Mouse (Mus musculus) cortical plate, adult 2 months (tissue): Measurements from ENCODE around the gene Foxc1.

Source experiments
- CTCF ChIP-seq: fragments of 200-500 bp; IDR thresholded peaks from 2 replicates; pipeline ENCODE4 v1.5.1; 2011; ENCODE audit warnings: mild to moderate bottlenecking, control low read depth, low read length; ENCODE audit not compliant: insufficient read depth; ENCODE audit errors: extremely low read depth
- POLR2A ChIP-seq: fragments of 200-500 bp; IDR thresholded peaks from 2 replicates; pipeline ENCODE4 v1.6.1; 2011; ENCODE audit warnings: mild to moderate bottlenecking, low read length, control low read depth; ENCODE audit not compliant: insufficient read depth; ENCODE audit errors: extremely low read depth

DNA sequence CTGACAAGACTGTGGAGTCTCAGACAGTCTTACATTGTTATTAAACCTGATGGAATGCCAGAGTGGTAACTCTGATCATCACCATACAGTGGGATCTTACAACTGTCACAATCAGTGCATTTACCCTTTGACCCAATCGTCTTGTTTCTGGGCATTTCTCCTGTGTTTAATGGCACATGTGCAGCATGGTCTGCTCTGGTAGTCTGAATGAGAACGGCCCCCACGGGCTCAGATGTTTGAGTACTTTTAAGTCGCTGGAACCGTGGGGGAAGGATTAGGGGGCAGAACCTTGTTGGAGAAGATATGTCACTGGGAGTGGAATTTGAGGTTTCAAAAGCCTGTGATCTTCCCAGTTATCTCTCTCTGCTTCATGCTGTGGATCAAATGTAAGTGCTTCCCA is 33.6 kb upstream of the Foxc1 start:
- no peak for TF ChIP-seq POLR2A
- no peak for TF ChIP-seq CTCF
